Mouse (Mus musculus) liver, embryonic 15.5 days (tissue): ENCODE data around the gene Usp6nl. TPM values are rescaled to one million over a fixed set of nuclear protein-coding genes. Genes with fewer than 3 reads are reported as not detected.

Source experiments
- ATAC-seq: fragments of 200-750 bp; cut with Nextera tagmentation; 2 replicates; pipeline ENCODE4 v1.8.0; 2017; ENCODE audit warnings: moderate number of reproducible peaks, mild to moderate bottlenecking, moderate library complexity; ENCODE audit not compliant: insufficient read depth
- H3K27ac ChIP-seq: fragments of 300-500 bp; sonication (generic); replicated peaks from 2 replicates; pipeline ENCODE4 v1.5.1; 2015; ENCODE audit warnings: mild to moderate bottlenecking, inconsistent platforms
- H3K27me3 ChIP-seq: fragments of 300-500 bp; sonication (generic); 2 replicates; pipeline ENCODE4 v1.6.1; 2015; ENCODE audit warnings: mild to moderate bottlenecking, inconsistent platforms
- H3K36me3 ChIP-seq: fragments of 300-500 bp; sonication (generic); replicated peaks from 2 replicates; pipeline ENCODE4 v1.6.1; 2015; ENCODE audit warnings: moderate library complexity, mild to moderate bottlenecking, inconsistent platforms
- H3K4me1 ChIP-seq: fragments of 300-500 bp; sonication (generic); replicated peaks from 2 replicates; pipeline ENCODE4 v1.6.1; 2015; ENCODE audit warnings: inconsistent platforms
- H3K4me2 ChIP-seq: fragments of 300-500 bp; sonication (generic); 2 replicates; pipeline ENCODE4 v1.6.1; 2015; ENCODE audit warnings: moderate library complexity, mild to moderate bottlenecking, inconsistent platforms
- H3K4me3 ChIP-seq: fragments of 300-500 bp; sonication (generic); replicated peaks from 2 replicates; pipeline ENCODE4 v1.5.1; 2015; ENCODE audit warnings: mild to moderate bottlenecking, inconsistent platforms
- H3K9ac ChIP-seq: fragments of 300-500 bp; sonication (generic); 2 replicates; pipeline ENCODE4 v1.6.1; 2015; ENCODE audit warnings: moderate library complexity, mild to moderate bottlenecking, inconsistent platforms
- H3K9me3 ChIP-seq: fragments of 300-500 bp; sonication (generic); replicated peaks from 2 replicates; pipeline ENCODE4 v1.6.1; 2016; ENCODE audit warnings: inconsistent platforms
- WGBS: fragments of 180-500 bp; shearing (Covaris S2); methylation state at CpG from one replicate; pipeline ENCODE4 v1.1.7; 2015; ENCODE audit warnings: mixed read lengths; ENCODE audit not compliant: insufficient replicate concordance; 5-methylcytosine and 5-hydroxymethylcytosine counted together
- polyA plus RNA-seq: library from polyadenylated mRNA; unstranded; fragments of >200 nt; fragmentation: Nextera tagmentation; extraction: Ambion mirVana; gene quantifications from 2 replicates; pipeline ENCODE4 v1.2.1, GENCODE M21; 2015

The Usp6nl gene
- polyA plus RNA-seq, 1 experiment from 2014 or later = 3.1 TPM

DNA sequence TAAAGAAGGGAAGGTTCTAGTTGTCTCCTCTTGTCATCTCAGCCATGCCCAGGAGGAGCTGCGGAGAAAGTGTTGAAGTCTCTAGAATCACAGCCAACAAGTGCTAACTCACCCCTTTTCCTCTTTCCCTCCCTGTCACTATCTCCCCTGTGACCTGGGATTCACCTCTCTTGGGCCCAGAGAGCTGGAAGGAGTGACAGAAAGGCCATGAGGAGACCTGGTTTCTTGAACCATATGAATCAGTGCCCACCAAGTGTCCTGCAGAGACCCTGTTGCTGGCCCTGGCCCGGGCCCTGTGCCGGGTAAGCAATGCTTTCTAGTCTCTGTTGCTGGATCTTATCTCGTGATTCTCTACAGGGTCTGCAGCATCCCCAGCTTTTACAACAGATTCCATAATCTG is 155.4 kb downstream of the Usp6nl start:
- Histone ChIP-seq H3K4me3 (no peak overlapping the region), H3K4me1 (no peaks in the 10 kb centered on the region; the same call in 1 of the 2 replicates), H3K9me3 (no peaks in the 10 kb centered on the region), H3K9ac (no peak overlapping the region), H3K27ac (no peak overlapping the region), H3K4me2 (no peak overlapping the region), H3K27me3 (no peaks in the 10 kb centered on the region), H3K36me3 (no peaks in the 10 kb centered on the region)
- no peak for ATAC-seq
- 55% methylated on average over 4 of the region's 4 CpGs for WGBS

DNA sequence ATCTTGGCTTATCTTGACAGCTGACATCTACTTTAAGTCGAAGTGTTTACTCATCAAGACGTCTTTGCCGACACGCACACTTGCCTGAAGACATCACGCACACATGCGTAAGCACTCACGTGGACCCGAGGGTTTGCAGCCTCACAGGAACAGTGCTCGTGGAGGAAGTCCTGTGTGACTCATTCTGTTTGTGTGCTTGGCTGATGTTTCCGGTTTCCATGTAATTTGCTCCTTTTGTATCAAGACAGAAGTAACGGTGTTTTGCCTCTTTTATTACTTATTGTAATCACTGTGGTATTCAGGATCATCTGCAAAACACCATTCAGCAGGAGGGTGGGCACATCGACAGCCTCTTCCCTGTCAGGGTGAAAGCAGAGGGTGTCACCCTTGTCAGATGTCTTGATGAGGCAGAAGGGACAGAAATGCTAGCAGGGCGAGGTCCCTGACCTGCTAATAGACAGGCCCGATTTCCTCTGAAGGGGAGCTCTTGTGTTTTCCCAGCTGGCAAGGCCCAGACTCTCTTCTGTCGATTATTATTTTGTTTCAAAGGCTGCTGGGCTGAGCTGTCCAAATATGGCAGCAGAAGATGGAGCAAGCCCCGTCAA is 156.0 kb downstream of the Usp6nl start:
- H3K27me3 ChIP-seq = no peaks in the 10 kb centered on the region
- H3K4me2 ChIP-seq = no peak overlapping the region
- 28% methylated on average over 16 of the region's 16 CpGs for WGBS
- H3K9ac ChIP-seq = no peak overlapping the region
- H3K36me3 ChIP-seq = no peaks in the 10 kb centered on the region
- H3K4me3 ChIP-seq = no peak overlapping the region
- no peaks in the 10 kb centered on the region for H3K9me3 ChIP-seq
- ATAC-seq = no peak
- no peaks in the 10 kb centered on the region; the same call in 1 of the 2 replicates for H3K4me1 ChIP-seq
- H3K27ac ChIP-seq = no peak overlapping the region

GRCm38 (mm10) chr2:6478966-6479391 is 156.5 kb downstream of the Usp6nl start:
- Histone ChIP-seq H3K27ac (no peak overlapping the region), H3K4me1 (no peaks in the 10 kb centered on the region; the same call in 1 of the 2 replicates), H3K36me3 (no peaks in the 10 kb centered on the region), H3K4me2 (no peak overlapping the region), H3K9ac (no peak overlapping the region), H3K4me3 (no peak overlapping the region), H3K9me3 (no peaks in the 10 kb centered on the region), H3K27me3 (no peaks in the 10 kb centered on the region)
- 29% methylated on average over 13 of the region's 13 CpGs for WGBS
- peak; percentile 22 for ATAC-seq

- Histone ChIP-seq H3K9ac (no peak overlapping the region), H3K27me3 (no peaks in the 10 kb centered on the region), H3K4me1 (no peaks in the 10 kb centered on the region; the same call in 1 of the 2 replicates), H3K4me3 (no peak overlapping the region), H3K4me2 (no peak overlapping the region), H3K36me3 (no peaks in the 10 kb centered on the region), H3K27ac (no peak overlapping the region), H3K9me3 (no peaks in the 10 kb centered on the region)
- ATAC-seq = no peak
- WGBS = 51% methylated on average over 5 of the region's 5 CpGs
These were observed 157.2 kb downstream of the Usp6nl start for GRCm38 (mm10) chr2:6479620-6480019.

DNA sequence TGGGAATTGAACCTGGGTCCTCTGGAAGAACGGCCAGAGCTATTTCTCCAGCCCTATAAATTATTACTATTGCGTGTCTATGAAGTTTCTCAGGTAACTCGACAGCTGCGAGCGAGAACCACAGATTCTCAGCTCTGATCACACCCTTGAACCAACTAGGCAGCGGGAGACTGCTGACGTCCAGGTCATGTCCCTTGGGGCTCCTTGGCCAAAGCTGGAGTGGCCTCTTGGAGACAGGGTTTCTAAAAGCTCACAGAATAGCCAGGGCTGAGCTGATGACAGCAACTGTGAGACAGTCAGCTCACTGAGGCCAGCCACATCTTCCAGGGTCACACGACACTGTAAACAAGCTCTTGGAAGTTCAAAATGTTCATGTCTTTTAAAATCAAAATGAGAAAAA is 159.5 kb downstream of the Usp6nl start:
- no peak overlapping the region for H3K27ac ChIP-seq
- no peak overlapping the region for H3K4me3 ChIP-seq
- no peaks in the 10 kb centered on the region for H3K9me3 ChIP-seq
- H3K4me1 ChIP-seq = no peaks in the 10 kb centered on the region; the same call in 1 of the 2 replicates
- no peak overlapping the region for H3K4me2 ChIP-seq
- no peaks in the 10 kb centered on the region for H3K27me3 ChIP-seq
- no peak overlapping the region for H3K9ac ChIP-seq
- WGBS = 71% methylated on average over 8 of the region's 8 CpGs
- ATAC-seq = no peak
- no peaks in the 10 kb centered on the region for H3K36me3 ChIP-seq

DNA sequence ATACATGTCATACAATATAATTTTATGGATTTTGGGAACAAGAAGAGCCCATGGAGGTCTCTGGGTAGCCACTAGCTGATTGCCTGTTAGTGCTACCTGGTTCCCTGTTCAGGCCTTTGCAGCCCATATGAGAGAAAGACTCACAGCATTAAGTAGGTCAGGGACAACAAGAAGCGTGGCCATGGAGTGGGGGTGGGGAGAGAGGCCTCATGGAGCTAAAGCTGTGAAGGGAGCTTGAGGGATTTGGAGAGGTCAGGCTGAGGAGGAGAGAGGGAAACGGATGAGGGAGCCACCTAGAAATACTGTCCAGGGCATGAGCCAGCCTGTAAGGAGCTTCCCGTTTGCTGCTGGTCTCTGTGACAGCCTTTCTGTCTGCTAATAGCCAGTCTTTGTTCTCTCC is 159.9 kb downstream of the Usp6nl start:
- no peak for ATAC-seq
- H3K27me3 ChIP-seq = no peaks in the 10 kb centered on the region

GRCm38 (mm10) chr2:6483081-6483992 is 160.9 kb downstream of the Usp6nl start:
- Histone ChIP-seq H3K36me3 (no peaks in the 10 kb centered on the region), H3K9me3 (no peaks in the 10 kb centered on the region), H3K27ac (no peak overlapping the region), H3K4me2 (no peak overlapping the region), H3K27me3 (no peaks in the 10 kb centered on the region), H3K9ac (no peak overlapping the region), H3K4me3 (no peak overlapping the region), H3K4me1 (no peaks in the 10 kb centered on the region; the same call in 1 of the 2 replicates)
- ATAC-seq = no peak
- 40% methylated on average over 8 of the region's 8 CpGs for WGBS

More for the DNA sequence above, 159.9 kb downstream of the Usp6nl start:
- Histone ChIP-seq H3K9me3 (no peaks in the 10 kb centered on the region), H3K4me2 (no peak overlapping the region), H3K4me1 (no peaks in the 10 kb centered on the region; the same call in 1 of the 2 replicates), H3K9ac (no peak overlapping the region), H3K27ac (no peak overlapping the region), H3K36me3 (no peaks in the 10 kb centered on the region), H3K4me3 (no peak overlapping the region)
- 44% methylated on average over 3 of the region's 3 CpGs for WGBS

DNA sequence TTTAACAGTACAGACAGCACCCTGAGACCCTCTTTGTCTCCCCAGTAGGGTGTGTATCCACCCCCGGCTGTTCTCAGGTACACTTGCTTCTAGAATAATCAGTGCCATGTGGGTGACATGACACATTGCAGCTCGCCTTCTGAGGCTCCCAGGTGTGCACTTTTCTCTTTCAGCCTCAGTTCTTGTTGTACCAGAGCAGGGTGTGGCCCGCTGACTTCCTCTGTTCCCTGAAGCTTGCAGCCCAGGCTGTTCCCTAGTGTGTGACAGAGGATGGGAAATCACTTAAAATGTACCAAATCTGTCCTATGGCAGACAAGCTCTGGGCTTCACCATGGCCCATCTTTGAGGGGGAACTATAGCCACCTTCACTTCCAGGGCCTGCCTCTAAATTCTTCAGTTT is 161.7 kb downstream of the Usp6nl start:
- Histone ChIP-seq H3K4me3 (no peak overlapping the region), H3K4me2 (no peak overlapping the region), H3K36me3 (no peaks in the 10 kb centered on the region), H3K9ac (no peak overlapping the region), H3K27ac (no peak overlapping the region), H3K4me1 (no peaks in the 10 kb centered on the region), H3K27me3 (no peaks in the 10 kb centered on the region), H3K9me3 (no peaks in the 10 kb centered on the region)
- 47% methylated on average over 3 of the region's 3 CpGs for WGBS
- no peak for ATAC-seq

GRCm38 (mm10) chr2:6487566-6488488 is 165.4 kb downstream of the Usp6nl start:
- Histone ChIP-seq H3K27ac (no peak overlapping the region), H3K9ac (no peak overlapping the region), H3K27me3 (no peaks in the 10 kb centered on the region), H3K4me1 (no peaks in the 10 kb centered on the region), H3K4me2 (no peak overlapping the region), H3K36me3 (no peaks in the 10 kb centered on the region), H3K9me3 (no peaks in the 10 kb centered on the region), H3K4me3 (no peak overlapping the region)
- 62% methylated on average over 10 of the region's 10 CpGs for WGBS
- no peak for ATAC-seq

DNA sequence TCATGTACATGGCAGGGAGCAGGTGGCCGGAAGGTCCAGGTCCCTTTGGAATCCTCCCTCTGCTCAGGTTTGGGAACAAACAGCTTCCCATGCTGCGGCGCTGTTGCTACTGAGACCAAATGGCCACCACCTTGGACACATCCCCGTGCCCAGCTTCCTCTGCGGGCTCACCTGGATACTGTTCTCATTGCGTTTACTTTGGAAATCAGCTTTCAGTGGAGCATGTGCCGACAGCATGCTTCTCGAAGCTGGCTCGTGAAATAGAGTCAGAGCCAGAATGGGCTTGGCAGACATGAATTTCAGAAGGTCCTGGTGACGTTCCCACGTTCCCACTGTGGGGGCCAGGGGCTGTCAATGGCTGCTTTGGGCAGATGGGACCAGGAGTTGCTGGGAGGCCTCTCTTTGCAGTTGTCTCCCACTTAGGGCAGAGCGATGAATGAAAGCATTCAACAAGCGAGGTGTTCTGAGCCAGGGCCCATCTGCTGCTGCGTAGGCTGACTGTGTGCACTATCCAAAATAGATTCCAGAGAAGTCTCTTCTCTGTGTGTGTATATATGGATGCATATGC is 166.1 kb downstream of the Usp6nl start:
- H3K9me3 ChIP-seq = no peaks in the 10 kb centered on the region
- H3K36me3 ChIP-seq = no peaks in the 10 kb centered on the region
- H3K4me1 ChIP-seq = no peaks in the 10 kb centered on the region
- no peak for ATAC-seq
- H3K4me3 ChIP-seq = no peak overlapping the region
- H3K9ac ChIP-seq = no peak overlapping the region
- H3K4me2 ChIP-seq = no peak overlapping the region
- WGBS = 75% methylated on average over 14 of the region's 14 CpGs
- no peaks in the 10 kb centered on the region for H3K27me3 ChIP-seq
- H3K27ac ChIP-seq = no peak overlapping the region
